Mouse (Mus musculus) forebrain, embryonic 11.5 days (tissue): Measurements from ENCODE around the gene Arap2. TPM values are rescaled to one million over a fixed set of nuclear protein-coding genes. Genes with fewer than 3 reads are reported as not detected.

ENCODE experiments used
- ATAC-seq: fragments of 200-750 bp; cut with Nextera tagmentation; replicated peaks from 2 replicates; pipeline ENCODE4 v1.8.0; 2017; ENCODE audit warnings: moderate TSS enrichment; ENCODE audit not compliant: low FRiP score
- DNase-seq: peaks from one replicate; pipeline ENCODE4 v3.0.0-alpha.2; 2017; ENCODE audit warnings: low spot score
- H3K27ac ChIP-seq: fragments of 300-500 bp; sonication (generic); 2 replicates; pipeline ENCODE4 v1.5.1; 2014; ENCODE audit warnings: low read depth, low read length
- H3K27me3 ChIP-seq: fragments of 300-500 bp; sonication (generic); 2 replicates; pipeline ENCODE4 v1.6.1; 2014; ENCODE audit warnings: mild to moderate bottlenecking, low read length, mixed read lengths; ENCODE audit not compliant: control insufficient read depth, insufficient read depth
- H3K36me3 ChIP-seq: fragments of 300-500 bp; sonication (generic); 2 replicates; pipeline ENCODE4 v1.6.1; 2014; ENCODE audit warnings: mild to moderate bottlenecking, low read length, moderate library complexity, mixed read lengths; ENCODE audit not compliant: control insufficient read depth, insufficient read depth
- H3K4me1 ChIP-seq: fragments of 300-500 bp; sonication (generic); replicated peaks from 2 replicates; pipeline ENCODE4 v1.6.1; 2014; ENCODE audit warnings: low read length, mixed read lengths; ENCODE audit not compliant: control insufficient read depth, insufficient read depth
- H3K4me2 ChIP-seq: fragments of 300-500 bp; sonication (generic); 2 replicates; pipeline ENCODE4 v1.6.1; 2014; ENCODE audit warnings: low read depth, mild to moderate bottlenecking, low read length, moderate library complexity, mixed read lengths; ENCODE audit not compliant: severe bottlenecking
- H3K4me3 ChIP-seq: fragments of 300-500 bp; sonication (generic); 2 replicates; pipeline ENCODE4 v1.5.1; 2014; ENCODE audit warnings: low read depth, low read length
- H3K9ac ChIP-seq: fragments of 300-500 bp; sonication (generic); 2 replicates; pipeline ENCODE4 v1.6.1; 2014; ENCODE audit warnings: low read length
- H3K9me3 ChIP-seq: fragments of 300-500 bp; sonication (generic); 2 replicates; pipeline ENCODE4 v1.6.1; 2016; ENCODE audit warnings: low read length, mixed read lengths; ENCODE audit not compliant: control insufficient read depth
- WGBS: fragments of 180-500 bp; shearing (Covaris S2); extraction: QIAGEN DNeasy Blood & Tissue Kit; methylation state at CpG from one replicate; pipeline ENCODE4 v1.1.7; 2014; 5-methylcytosine and 5-hydroxymethylcytosine counted together
- polyA plus RNA-seq: library from polyadenylated mRNA; unstranded; fragments of >200 nt; fragmentation: Nextera tagmentation; extraction: Ambion mirVana; gene quantifications from 2 replicates; pipeline ENCODE4 v1.2.1, GENCODE M21; 2014

The Arap2 gene
- polyA plus RNA-seq, 1 experiment from 2014 or later, result 1.0 TPM

- Histone ChIP-seq H3K4me3 (no peak overlapping the region), H3K27ac (no peak overlapping the region), H3K9me3 (no peaks in the 10 kb centered on the region), H3K9ac (no peak overlapping the region), H3K4me2 (no peak overlapping the region), H3K27me3 (no peaks in the 10 kb centered on the region), H3K36me3 (no peaks in the 10 kb centered on the region), H3K4me1 (peaks cover 4% of the 10 kb centered on the region; the same call in 1 of the 2 replicates)
- DNase-seq, result no peak
- WGBS, result 32% methylated on average over 9 of the region's 9 CpGs
- 0 out of 2 replicates have a peak, but pooled peaks have one; percentile 39 for ATAC-seq
Observed at GRCm38 (mm10) chr5:62672736-62673436, 93.1 kb downstream of the Arap2 start.

- no peaks in the 10 kb centered on the region for H3K4me1 ChIP-seq
Observed at GRCm38 (mm10) chr5:62665329-62665728, 100.6 kb downstream of the Arap2 start.

GRCm38 (mm10) chr5:62664847-62665246 lies 101.1 kb downstream of the Arap2 start:
- DNase-seq (no peak), ATAC-seq (no peak)
- Histone ChIP-seq H3K9me3 (no peaks in the 10 kb centered on the region), H3K27me3 (no peaks in the 10 kb centered on the region), H3K4me2 (no peak overlapping the region), H3K4me1 (no peaks in the 10 kb centered on the region), H3K4me3 (no peak overlapping the region), H3K27ac (no peak overlapping the region), H3K9ac (no peak overlapping the region), H3K36me3 (no peaks in the 10 kb centered on the region)
- 86% methylated on average over 4 of the region's 4 CpGs for WGBS

More at GRCm38 (mm10) chr5:62665329-62665728, 100.6 kb downstream of the Arap2 start:
- Histone ChIP-seq H3K9me3 (no peaks in the 10 kb centered on the region), H3K9ac (no peak overlapping the region), H3K4me2 (no peak overlapping the region), H3K27me3 (no peaks in the 10 kb centered on the region), H3K27ac (no peak overlapping the region), H3K36me3 (no peaks in the 10 kb centered on the region), H3K4me3 (no peak overlapping the region)
- ATAC-seq (no peak), DNase-seq (no peak)

- H3K36me3 ChIP-seq, result no peaks in the 10 kb centered on the region
- H3K9me3 ChIP-seq, result no peaks in the 10 kb centered on the region
- H3K9ac ChIP-seq, result no peak overlapping the region
- H3K27me3 ChIP-seq, result no peaks in the 10 kb centered on the region
- H3K27ac ChIP-seq, result no peak overlapping the region
- no peak overlapping the region for H3K4me3 ChIP-seq
- H3K4me1 ChIP-seq, result no peaks in the 10 kb centered on the region
- H3K4me2 ChIP-seq, result no peak overlapping the region
- DNase-seq (no peak), ATAC-seq (no peak)
- 84% methylated on average over 1 of the region's 1 CpGs for WGBS
Observed at GRCm38 (mm10) chr5:62663206-62663605, 102.8 kb downstream of the Arap2 start.

GRCm38 (mm10) chr5:62653924-62654323 lies 112.0 kb downstream of the Arap2 start:
- H3K36me3 ChIP-seq, result no peaks in the 10 kb centered on the region
- no peaks in the 10 kb centered on the region for H3K9me3 ChIP-seq
- H3K4me1 ChIP-seq, result no peaks in the 10 kb centered on the region
- DNase-seq (no peak), ATAC-seq (no peak)
- no peak overlapping the region for H3K27ac ChIP-seq
- no peak overlapping the region for H3K9ac ChIP-seq
- no peak overlapping the region for H3K4me3 ChIP-seq
- WGBS, result 79% methylated on average over 5 of the region's 5 CpGs
- H3K4me2 ChIP-seq, result no peak overlapping the region
- no peaks in the 10 kb centered on the region for H3K27me3 ChIP-seq

- H3K4me1 ChIP-seq, result no peaks in the 10 kb centered on the region
- no peak overlapping the region for H3K4me3 ChIP-seq
- no peak overlapping the region for H3K4me2 ChIP-seq
- no peaks in the 10 kb centered on the region for H3K36me3 ChIP-seq
- H3K27me3 ChIP-seq, result no peaks in the 10 kb centered on the region
- ATAC-seq (no peak), DNase-seq (no peak)
- WGBS, result 90% methylated on average over 4 of the region's 4 CpGs
- H3K27ac ChIP-seq, result no peak overlapping the region
- H3K9ac ChIP-seq, result no peak overlapping the region
- no peaks in the 10 kb centered on the region for H3K9me3 ChIP-seq
Observed at GRCm38 (mm10) chr5:62642330-62642729, 123.6 kb downstream of the Arap2 start.

GRCm38 (mm10) chr5:62640501-62640900 lies 125.5 kb downstream of the Arap2 start:
- no peak overlapping the region for H3K4me3 ChIP-seq
- 68% methylated on average over 8 of the region's 8 CpGs for WGBS
- no peaks in the 10 kb centered on the region for H3K9me3 ChIP-seq
- H3K4me1 ChIP-seq, result no peaks in the 10 kb centered on the region
- no peaks in the 10 kb centered on the region for H3K36me3 ChIP-seq
- DNase-seq, result no peak
- H3K9ac ChIP-seq, result no peak overlapping the region
- H3K27me3 ChIP-seq, result no peaks in the 10 kb centered on the region
- H3K4me2 ChIP-seq, result no peak overlapping the region
- no peak overlapping the region for H3K27ac ChIP-seq
- ATAC-seq, result no peak; the same call in 1 of the 2 replicates

- 87% methylated on average over 3 of the region's 3 CpGs for WGBS
- no peak for ATAC-seq
- H3K9ac ChIP-seq, result no peak overlapping the region
Observed at GRCm38 (mm10) chr5:62636341-62636740, 129.6 kb downstream of the Arap2 start.

GRCm38 (mm10) chr5:62628901-62629300 lies 137.1 kb downstream of the Arap2 start:
- ATAC-seq, result no peak
- Histone ChIP-seq H3K4me1 (no peaks in the 10 kb centered on the region), H3K27ac (no peak overlapping the region), H3K4me3 (no peak overlapping the region), H3K36me3 (no peaks in the 10 kb centered on the region), H3K4me2 (no peak overlapping the region), H3K27me3 (no peaks in the 10 kb centered on the region), H3K9me3 (no peaks in the 10 kb centered on the region), H3K9ac (no peak overlapping the region)
- DNase-seq, result no peak
- 87% methylated on average over 5 of the region's 5 CpGs for WGBS

More at GRCm38 (mm10) chr5:62636341-62636740, 129.6 kb downstream of the Arap2 start:
- H3K27me3 ChIP-seq, result no peaks in the 10 kb centered on the region
- no peaks in the 10 kb centered on the region for H3K4me1 ChIP-seq
- no peak overlapping the region for H3K4me2 ChIP-seq
- DNase-seq, result no peak
- no peaks in the 10 kb centered on the region for H3K36me3 ChIP-seq
- no peak overlapping the region for H3K4me3 ChIP-seq
- no peaks in the 10 kb centered on the region for H3K9me3 ChIP-seq
- no peak overlapping the region for H3K27ac ChIP-seq
